Mouse (Mus musculus) layer of hippocampus, adult 11-12 months (tissue): ENCODE data around the gene Rint1.

Source experiments
- DNase-seq: peaks from one replicate; pipeline ENCODE4 v3.0.0; 2022; ENCODE audit warnings: low spot score

Rint1 gene

DNA sequence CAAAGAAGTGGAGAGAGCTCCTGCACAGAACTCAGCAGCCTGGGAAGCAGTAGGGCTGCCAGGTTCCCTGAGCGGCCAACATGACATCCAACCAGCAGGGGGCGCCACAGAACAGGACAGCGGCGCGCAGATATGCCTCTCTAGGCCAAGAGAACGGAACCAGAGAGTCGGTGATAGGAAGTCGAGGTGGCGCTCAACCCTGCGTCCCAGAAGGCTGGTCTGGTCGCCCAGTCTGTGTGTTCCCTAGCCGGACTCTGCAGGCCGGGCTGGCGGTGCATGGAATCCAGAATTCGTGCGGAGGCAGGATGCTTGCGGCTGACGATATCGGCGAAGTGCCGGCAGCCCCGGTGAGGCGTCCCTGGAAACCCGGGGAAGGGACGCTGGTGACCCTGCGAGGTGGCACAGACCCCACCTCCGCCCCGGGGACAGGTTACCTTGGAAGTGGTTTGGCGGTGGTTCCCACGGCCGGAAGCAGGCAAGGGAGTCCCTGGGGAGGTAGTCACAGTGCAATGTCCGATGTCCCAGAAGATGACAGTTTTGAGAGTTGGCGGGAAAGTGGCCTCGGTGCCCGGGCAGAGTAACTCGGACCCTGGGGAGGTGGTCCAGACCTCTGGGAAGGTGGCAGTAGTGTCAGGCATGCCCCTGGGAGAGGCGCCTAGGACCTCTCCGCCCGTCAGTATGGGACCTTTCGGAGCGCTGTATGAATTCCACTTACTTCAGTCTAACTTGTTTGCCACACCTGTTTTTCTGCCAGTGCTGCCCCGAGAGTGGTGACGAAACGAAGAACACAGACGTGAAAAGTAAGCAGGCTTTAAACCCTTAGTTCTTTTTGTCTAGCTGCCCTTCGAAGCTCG lies at the start of gene Rint1:
Rint1 (plus strand) TSS at position 176 of the 854 bp plus-strand sequence.
- peak; percentile 97 for DNase-seq

DNA sequence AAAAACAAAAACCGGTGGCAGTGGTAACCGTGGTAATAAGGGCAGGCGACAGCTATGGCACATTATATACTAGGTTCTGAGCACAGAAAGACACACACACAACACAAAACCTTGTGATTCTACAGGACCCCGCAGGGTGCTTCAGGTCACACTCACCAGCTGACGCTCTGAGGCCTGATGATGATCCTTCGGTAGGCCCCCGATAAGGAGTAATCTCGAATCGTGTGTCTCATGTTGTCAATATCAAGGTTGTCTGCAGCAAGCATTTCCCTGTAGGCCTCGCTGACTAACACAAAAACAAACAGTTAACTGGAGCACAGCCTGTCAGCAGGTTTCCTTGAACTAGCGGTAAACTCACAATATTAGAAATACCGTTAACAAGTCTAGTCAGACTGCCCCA lies 44.2 kb upstream of the Rint1 start:
- DNase-seq: no peak

DNA sequence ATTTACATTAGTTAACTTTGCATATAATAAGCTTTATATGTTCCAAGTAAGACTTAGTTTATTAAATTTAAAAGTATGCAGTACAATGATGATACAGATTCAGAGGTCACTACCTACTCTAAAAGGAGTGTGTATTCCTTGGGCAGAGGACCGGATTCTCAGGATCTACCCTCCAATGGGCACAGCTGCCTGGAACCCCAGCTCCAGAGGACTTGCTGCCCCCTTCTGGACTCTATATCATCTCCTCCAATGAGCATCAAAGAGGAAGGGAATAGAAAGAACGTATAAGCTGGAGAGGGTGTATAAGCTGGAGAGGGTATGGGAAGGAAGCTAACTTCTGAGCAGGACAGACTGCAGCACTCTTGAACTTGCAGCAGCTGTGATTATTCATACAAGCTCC lies 37.6 kb upstream of the Rint1 start:
- no peak for DNase-seq

DNA sequence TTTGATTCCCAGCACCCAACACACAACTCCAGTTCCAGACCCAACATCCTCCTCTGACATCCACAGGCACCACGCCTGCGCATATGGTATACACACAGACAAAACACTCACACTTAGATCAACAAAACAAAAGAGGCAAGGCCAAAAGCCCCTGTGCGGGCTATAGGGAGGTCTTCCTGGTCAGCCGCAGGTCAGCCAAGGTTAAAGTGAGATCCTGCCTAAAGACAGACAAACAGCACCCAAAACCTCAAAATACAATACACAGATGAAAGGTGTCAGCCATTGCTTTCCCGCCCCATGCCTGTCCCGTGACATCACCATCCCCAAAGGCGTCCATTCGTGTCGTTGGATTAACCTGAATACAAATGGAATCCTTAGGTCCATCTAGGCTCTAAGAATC lies 31.9 kb upstream of the Rint1 start:
- no peak for DNase-seq

- no peak for DNase-seq
These were observed 31.1 kb upstream of the Rint1 start for GRCm38 (mm10) chr5:23756368-23756767.

GRCm38 (mm10) chr5:23758633-23759032 lies 28.9 kb upstream of the Rint1 start:
- DNase-seq: peak; percentile 18

- no peak for DNase-seq
These were observed 25.0 kb upstream of the Rint1 start for GRCm38 (mm10) chr5:23762531-23762930.

GRCm38 (mm10) chr5:23764557-23764956 lies 23.0 kb upstream of the Rint1 start:
- no peak for DNase-seq

- DNase-seq: no peak
These were observed 16.4 kb upstream of the Rint1 start for GRCm38 (mm10) chr5:23771105-23771504.

DNA sequence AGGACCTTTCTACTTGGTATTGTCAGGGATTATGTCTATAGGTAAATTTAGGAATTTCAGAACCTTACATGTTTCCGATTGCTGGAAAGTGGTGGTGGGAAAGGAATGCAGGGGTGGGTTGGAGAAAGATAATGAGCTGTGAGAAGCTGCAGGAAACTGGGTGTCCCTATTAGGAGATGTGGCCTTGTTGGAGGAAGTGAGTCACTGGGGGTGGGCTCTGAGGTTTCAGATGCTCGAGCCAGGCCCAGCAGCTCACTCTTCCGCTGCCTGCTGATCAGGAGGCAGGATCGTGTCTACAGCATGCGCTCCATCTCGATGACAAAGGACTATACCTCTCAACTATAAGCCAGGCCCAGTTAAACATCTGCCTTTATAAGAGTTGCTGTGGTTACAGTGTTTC lies 13.3 kb upstream of the Rint1 start:
- DNase-seq: no peak

DNA sequence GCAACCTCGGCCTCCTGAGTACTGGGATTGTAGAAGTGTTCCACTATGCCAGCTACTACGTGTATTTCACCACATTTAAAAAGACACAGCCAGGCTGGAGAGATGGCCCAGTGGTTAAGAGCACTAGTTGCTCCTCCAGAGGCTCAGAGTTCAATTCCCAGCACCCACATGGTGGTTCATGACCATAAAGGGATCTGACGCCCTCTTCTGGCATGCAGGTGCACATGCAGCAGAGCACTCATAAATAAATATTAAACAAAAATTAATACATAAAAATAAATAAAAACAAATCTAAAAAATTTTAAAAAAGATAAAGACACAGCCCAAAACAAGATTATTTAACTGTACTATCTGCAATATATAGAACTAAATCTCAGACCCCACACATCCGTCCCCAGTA lies 7.0 kb upstream of the Rint1 start:
- no peak for DNase-seq

- DNase-seq: no peak
These were observed 6.3 kb upstream of the Rint1 start for GRCm38 (mm10) chr5:23781172-23781571.

- DNase-seq: no peak
These were observed 5.3 kb upstream of the Rint1 start for GRCm38 (mm10) chr5:23782051-23782810.

- DNase-seq: peak; percentile 81
These were observed 4.3 kb upstream of the Rint1 start, which contains the start of gene Pus7 for GRCm38 (mm10) chr5:23782931-23783877. TSS of gene Pus7 (minus strand) at chr5:23783711.

- DNase-seq: no peak
These were observed 899 bp downstream of the Rint1 start for GRCm38 (mm10) chr5:23788390-23788830.

DNA sequence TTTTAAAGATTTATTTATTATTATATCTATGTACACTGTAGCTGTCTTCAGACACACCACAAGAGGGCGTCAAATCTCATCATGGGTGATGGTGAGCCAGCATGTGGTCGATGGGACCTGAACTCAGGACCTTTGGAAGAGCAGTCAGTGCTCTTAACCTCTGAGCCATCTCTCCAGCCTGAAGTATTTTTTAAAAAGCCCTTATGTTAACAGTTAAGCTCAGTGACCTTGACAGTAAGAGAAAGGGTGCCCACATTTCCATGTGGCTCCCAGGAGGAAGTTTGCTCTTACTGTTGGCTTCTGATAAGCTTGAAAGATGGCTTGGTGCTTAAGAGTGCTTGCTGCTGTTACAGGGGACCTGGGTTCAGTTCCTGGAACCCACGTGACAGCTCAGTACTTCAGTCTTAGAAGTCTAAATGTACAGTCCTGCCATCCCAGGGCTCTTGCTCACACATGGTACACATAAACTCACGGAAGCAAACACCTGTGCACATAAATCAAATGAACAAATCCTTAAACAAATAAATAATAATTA lies 1.6 kb downstream of the Rint1 start:
- DNase-seq: no peak

DNA sequence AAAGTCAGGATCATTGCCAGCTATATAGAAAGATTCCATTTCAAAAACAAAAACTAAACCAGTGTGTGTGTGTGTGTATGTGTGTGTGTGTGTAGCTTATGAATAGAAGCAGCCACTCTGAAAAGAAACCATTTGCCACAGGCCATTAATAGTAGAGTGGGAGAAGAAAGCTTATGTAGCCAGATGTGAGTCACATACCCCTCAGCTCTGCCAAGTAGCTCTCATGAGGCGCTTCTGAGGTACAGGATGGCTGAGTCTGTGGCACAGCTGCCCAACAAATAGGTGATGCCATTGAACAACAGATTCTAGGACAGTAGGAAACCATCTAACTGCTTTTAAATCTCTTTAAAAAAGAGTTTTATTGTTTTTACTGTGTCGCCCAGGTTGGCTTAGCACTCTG lies 5.2 kb downstream of the Rint1 start:
- DNase-seq: no peak

GRCm38 (mm10) chr5:23814841-23815240 lies 27.3 kb downstream of the Rint1 start:
- DNase-seq: no peak

- DNase-seq: peak; percentile 20
These were observed 29.2 kb downstream of the Rint1 start for GRCm38 (mm10) chr5:23816681-23817080.

DNA sequence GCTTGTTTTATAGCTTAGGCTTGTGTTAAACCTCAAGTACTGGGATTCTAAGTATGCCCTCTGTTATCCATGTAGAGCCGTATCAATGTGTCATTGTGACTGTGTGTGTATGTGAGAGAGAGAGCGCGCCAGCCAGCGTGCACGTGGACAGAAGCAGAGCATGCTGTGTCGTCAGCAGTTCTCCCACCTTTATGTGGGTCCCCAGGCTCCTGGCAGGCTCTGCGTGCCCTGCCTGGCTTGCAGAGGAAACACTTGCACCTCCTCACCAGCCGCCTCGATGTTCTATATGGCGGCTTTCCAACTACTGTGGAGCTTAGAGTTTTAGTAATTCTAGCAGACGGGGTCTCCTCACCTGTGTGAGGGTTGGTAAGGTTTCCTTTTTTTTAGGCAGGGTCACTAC lies 34.8 kb downstream of the Rint1 start:
- no peak for DNase-seq

GRCm38 (mm10) chr5:23824171-23824733 lies 36.7 kb downstream of the Rint1 start:
- DNase-seq: no peak
